22 mouse cellular contexts compared by ENCODE assay signal in the genomic region with DNA sequence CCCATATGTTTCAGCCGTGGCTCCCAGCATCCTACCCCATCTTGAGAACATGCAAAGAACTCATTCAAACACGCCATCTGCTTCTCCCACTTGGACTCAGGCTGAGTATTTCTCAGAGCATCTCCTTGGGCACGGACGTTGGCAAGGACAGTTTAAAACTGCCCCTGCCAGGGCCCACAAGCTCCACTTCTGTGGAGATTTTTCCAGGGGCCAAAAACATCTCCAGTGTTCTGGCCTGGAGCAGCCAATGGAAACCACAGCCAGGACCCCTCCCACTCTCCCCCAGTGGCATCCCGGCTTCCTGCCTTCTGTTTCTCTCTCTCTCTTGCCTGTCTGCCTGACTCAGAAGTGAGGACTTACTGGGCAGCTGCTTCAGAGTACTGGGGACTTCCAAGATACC. TPM values are rescaled to one million over a fixed set of nuclear protein-coding genes. Genes with fewer than 3 reads are reported as not detected.
DNase-seq lines count a peak whose midpoint lies in the region; ATAC-seq lines count a peak whose summit lies in the region.
"Had no signal": no experiment of that assay in that cellular context is flagged by ENCODE, and none has a peak within 500 bp of the region (broad histone marks: within the 10 kb centered on the region; RNA-seq: fewer than 3 reads in every experiment).

A gene (plus strand): TSS at position 316 of the 400 bp plus-strand sequence.

- H3K9me3 ChIP-seq in forebrain, embryonic 14.5 days (replicated peaks; ENCODE audit: control insufficient read depth, low read length), result no peaks in the 10 kb centered on the region
- H3K9me3 ChIP-seq in forebrain, embryonic 10.5 days, result no peaks in the 10 kb centered on the region
- H3K9me3 ChIP-seq: embryonic facial prominence, embryonic 15.5 days; forebrain, embryonic 15.5 days; hindbrain, embryonic 12.5 days; midbrain, embryonic 13.5 days; stomach, embryonic 15.5 days had no signal

- no peak within 1 kb of the TSS for H3K4me3 ChIP-seq in forebrain, embryonic 14.5 days (ENCODE audit: low read depth, low read length)
- H3K4me3 ChIP-seq in forebrain, embryonic 10.5 days, result no peak within 1 kb of the TSS
- H3K4me3 ChIP-seq: embryonic facial prominence, embryonic 15.5 days; forebrain, embryonic 15.5 days; hindbrain, embryonic 12.5 days; midbrain, embryonic 13.5 days; stomach, embryonic 15.5 days had no signal

- intact Hi-C loops in left cerebral cortex, postnatal 4 days (cut with DNase I), result no loop called here

- no peaks in the 10 kb centered on the region for H3K36me3 ChIP-seq in forebrain, embryonic 14.5 days (ENCODE audit: control insufficient read depth, insufficient read depth, low read length)
- no peaks in the 10 kb centered on the region for H3K36me3 ChIP-seq in forebrain, embryonic 10.5 days (replicated peaks)
- H3K36me3 ChIP-seq: embryonic facial prominence, embryonic 15.5 days; forebrain, embryonic 15.5 days; hindbrain, embryonic 12.5 days; midbrain, embryonic 13.5 days; stomach, embryonic 15.5 days had no signal

- no peaks in the 10 kb centered on the region for H3K27me3 ChIP-seq in forebrain, embryonic 14.5 days (replicated peaks; ENCODE audit: control insufficient read depth, insufficient read depth, low read length)
- no peaks in the 10 kb centered on the region for H3K27me3 ChIP-seq in forebrain, embryonic 10.5 days (ENCODE audit: poor library complexity, severe bottlenecking)
- H3K27me3 ChIP-seq: embryonic facial prominence, embryonic 15.5 days; forebrain, embryonic 15.5 days; hindbrain, embryonic 12.5 days; midbrain, embryonic 13.5 days; stomach, embryonic 15.5 days had no signal

- DNase-seq in forebrain, embryonic 14.5 days (ENCODE audit: low spot score), result peak; percentile 17
- no peak for DNase-seq in forebrain, embryonic 10.5 days (ENCODE audit: extremely low spot score, low spot score)
- DNase-seq in left cerebral cortex, adult 18-20 months (ENCODE audit: low spot score in 2 of 2), result peak; percentile 6 to 43
- no peak for DNase-seq in left cerebral cortex, adult 11 months (ENCODE audit: low spot score)
- peak; percentile 19 to 51 for DNase-seq in frontal cortex, adult 2 months (ENCODE audit: extremely low spot score in 1 of 2, low spot score in 1 of 2)
- peak; percentile 70 for DNase-seq in left cerebral cortex, postnatal 4 days
- DNase-seq in spleen, postnatal 10 days (ENCODE audit: low spot score in 2 of 2), result no peak
- DNase-seq in kidney, postnatal 36 days, result no peak
- DNase-seq: kidney, adult 11 months; kidney, postnatal 10 days; liver; lung, adult 18-20 months; lung, postnatal 4 days; thymus, postnatal 25 days had no signal

- 60% methylated on average over 5 of the region's 5 CpGs for WGBS in forebrain, embryonic 14.5 days
- 82% methylated on average over 5 of the region's 5 CpGs for WGBS in forebrain, embryonic 10.5 days

- H3K9ac ChIP-seq in forebrain, embryonic 14.5 days (ENCODE audit: low read length), result no peak within 1 kb of the TSS
- H3K9ac ChIP-seq: embryonic facial prominence, embryonic 15.5 days; forebrain, embryonic 15.5 days; hindbrain, embryonic 12.5 days; midbrain, embryonic 13.5 days; stomach, embryonic 15.5 days had no signal

- no peak within 1 kb of the TSS for H3K4me2 ChIP-seq in forebrain, embryonic 14.5 days (ENCODE audit: low read length)
- H3K4me2 ChIP-seq: embryonic facial prominence, embryonic 15.5 days; forebrain, embryonic 15.5 days; hindbrain, embryonic 12.5 days; midbrain, embryonic 13.5 days; stomach, embryonic 15.5 days had no signal

- peaks cover 3% of the 10 kb centered on the region for H3K4me1 ChIP-seq in forebrain, embryonic 14.5 days (ENCODE audit: control insufficient read depth, insufficient read depth, low read length)
- peaks cover 15% of the 10 kb centered on the region for H3K4me1 ChIP-seq in forebrain, embryonic 10.5 days
- H3K4me1 ChIP-seq: hindbrain, embryonic 12.5 days; midbrain, embryonic 13.5 days; stomach, embryonic 15.5 days had no signal

- no peak; the same call in 1 of the 2 replicates for ATAC-seq in forebrain, embryonic 14.5 days
- ATAC-seq: forebrain, embryonic 15.5 days; midbrain, embryonic 13.5 days had no signal

- no peak within 1 kb of the TSS for H3K27ac ChIP-seq in forebrain, embryonic 14.5 days (ENCODE audit: low read depth, low read length)
- no peak within 1 kb of the TSS for H3K27ac ChIP-seq in forebrain, embryonic 10.5 days
- H3K27ac ChIP-seq: embryonic facial prominence, embryonic 15.5 days; hindbrain, embryonic 12.5 days; midbrain, embryonic 13.5 days; stomach, embryonic 15.5 days had no signal

RNA-seq across cellular contexts. Expression of the gene that starts here (rescaled TPM):
- polyA plus RNA-seq in forebrain, embryonic 14.5 days (2014; fragmentation: Nextera tagmentation; extraction: Ambion mirVana), result 0.34 and 0.48 TPM in 2 replicates
- polyA plus RNA-seq in forebrain, embryonic 10.5 days (2016; fragmentation: Nextera tagmentation; extraction: Ambion mirVana), result 0.26 TPM in 1 of 2 replicates, not detected in the other
- 1 to 10 TPM; 2.2 to 2.4 TPM for total RNA-seq in left cerebral cortex, adult 18-20 months (2021)
- 1.5 and 2.0 TPM in 2 replicates for polyA plus RNA-seq in frontal cortex, adult 2 months (2012; rRNA removed)
- 1 to 10 TPM in 1 of 2 experiments, not detected in 1; 1.5 TPM for total RNA-seq in left cerebral cortex, postnatal 4 days (2021)
- total RNA-seq: adrenal gland, adult 18-20 months had no signal
- polyA plus RNA-seq: forebrain, embryonic 15.5 days; heart, embryonic 14.5 days; midbrain, embryonic 13.5 days; small intestine, adult 2 months; stomach, embryonic 15.5 days had no signal

Comparison
In these comparisons a context has a peak if more than half of its experiments do, and no peak if none do; other contexts are left out.
1. DNase-seq: peak in left cerebral cortex, adult 18-20 months (2 of 2), frontal cortex, adult 2 months (2 of 2) and left cerebral cortex, postnatal 4 days (single experiment); none in forebrain, embryonic 10.5 days (single experiment), left cerebral cortex, adult 11 months (single experiment), spleen, postnatal 10 days (0 of 2) and kidney, postnatal 36 days (0 of 2).
2. Peak in DNase-seq in forebrain, embryonic 14.5 days; RNA of the gene not detected or under 1 TPM.